Mouse (Mus musculus) myocyte (in vitro differentiated cells): ENCODE measurements around the gene Ern1.

Source experiments
- E2F4 ChIP-seq: IDR thresholded peaks from one replicate; pipeline ENCODE4 v1.6.1; 2011; ENCODE audit warnings: mild to moderate bottlenecking, control low read depth, moderate library complexity; ENCODE audit not compliant: insufficient read depth
- MYOG ChIP-seq, 3 experiments: IDR thresholded peaks; one replicate each; pipeline ENCODE4 v1.6.1; 2011; ENCODE audit warnings: control low read depth in 2 of 3, low read depth in 2 of 3, mild to moderate bottlenecking in 2 of 3; ENCODE audit not compliant: insufficient read length in 2 of 3, control insufficient read depth in 1 of 3, insufficient read depth in 1 of 3
- POLR2A ChIP-seq: IDR thresholded peaks from one replicate; pipeline ENCODE4 v1.6.1; 2011; ENCODE audit warnings: low read depth, mild to moderate bottlenecking, control low read depth, moderate library complexity; ENCODE audit not compliant: insufficient read length
- REST ChIP-seq: IDR thresholded peaks from one replicate; pipeline ENCODE4 v1.6.1; 2011; ENCODE audit warnings: mild to moderate bottlenecking, control low read depth, moderate library complexity; ENCODE audit not compliant: insufficient read depth, insufficient read length
- TCF12 ChIP-seq: IDR thresholded peaks from one replicate; pipeline ENCODE4 v1.6.1; 2011; ENCODE audit warnings: mild to moderate bottlenecking, control low read depth; ENCODE audit not compliant: poor library complexity, insufficient read depth, severe bottlenecking
- USF1 ChIP-seq: IDR thresholded peaks from one replicate; pipeline ENCODE4 v1.6.1; 2011; ENCODE audit warnings: low read depth, mild to moderate bottlenecking, control low read depth, moderate library complexity

DNA sequence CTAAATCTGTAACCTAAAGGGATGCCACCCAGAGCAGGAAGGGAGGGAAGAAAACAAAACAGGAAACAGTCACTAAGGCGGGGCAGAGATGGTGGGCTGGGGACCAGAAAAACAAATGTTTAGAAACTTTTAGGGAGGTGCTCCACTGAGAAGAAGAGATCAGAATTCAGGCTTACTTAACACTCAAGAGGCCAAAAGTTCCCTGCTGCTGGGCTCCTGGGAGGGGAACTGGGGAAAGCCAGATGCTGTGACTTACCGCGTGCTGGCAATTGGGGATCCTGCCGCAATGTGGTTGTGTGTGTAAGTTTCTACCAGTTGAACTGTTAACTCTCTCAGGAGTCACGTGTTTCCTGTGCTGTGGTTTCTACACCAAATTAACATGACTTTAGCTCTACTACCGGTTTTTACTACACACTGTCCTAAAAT is 99.8 kb downstream of the Ern1 start, which contains the start of gene Icam2:
- TF ChIP-seq POLR2A = no peak
- no peak for TF ChIP-seq REST
- no peak for TF ChIP-seq TCF12
- no peak for TF ChIP-seq E2F4
- no peak for TF ChIP-seq MYOG (IDR thresholded peaks at IDR 0.05; ENCODE audit: control insufficient read depth in 1 of 3, insufficient read depth in 1 of 3, insufficient read length in 2 of 3, low read depth in 2 of 3)
- TF ChIP-seq USF1 = no peak
